Mouse (Mus musculus): ENCODE data around the gene Syce3.

Syce3 gene

DNA sequence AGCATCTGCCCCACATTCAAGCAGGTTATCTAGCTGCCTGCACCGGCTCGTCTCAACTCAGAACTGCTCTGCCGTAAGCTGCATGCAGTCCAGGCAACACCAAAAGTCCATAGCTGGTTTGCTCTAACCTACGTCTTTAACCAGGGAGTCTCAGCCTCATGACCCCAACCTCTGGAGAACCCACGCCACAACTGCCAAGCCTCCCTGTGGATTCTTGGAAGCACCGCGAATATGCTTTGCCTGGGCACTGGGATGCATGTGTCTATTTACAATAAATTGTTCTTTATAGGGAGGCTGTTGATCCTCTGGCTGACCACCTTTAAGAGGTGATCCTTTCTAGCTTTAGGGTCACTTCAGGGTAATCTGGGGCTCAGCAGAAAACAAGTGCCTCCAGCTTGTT lies 37.8 kb downstream of the Syce3 start:
- no peak for DNase-seq (ENCODE audit: low read depth)

GRCm38 (mm10) chr15:89372068-89372467 lies 38.2 kb downstream of the Syce3 start:
- DNase-seq (ENCODE audit: low read depth), result no peak

DNA sequence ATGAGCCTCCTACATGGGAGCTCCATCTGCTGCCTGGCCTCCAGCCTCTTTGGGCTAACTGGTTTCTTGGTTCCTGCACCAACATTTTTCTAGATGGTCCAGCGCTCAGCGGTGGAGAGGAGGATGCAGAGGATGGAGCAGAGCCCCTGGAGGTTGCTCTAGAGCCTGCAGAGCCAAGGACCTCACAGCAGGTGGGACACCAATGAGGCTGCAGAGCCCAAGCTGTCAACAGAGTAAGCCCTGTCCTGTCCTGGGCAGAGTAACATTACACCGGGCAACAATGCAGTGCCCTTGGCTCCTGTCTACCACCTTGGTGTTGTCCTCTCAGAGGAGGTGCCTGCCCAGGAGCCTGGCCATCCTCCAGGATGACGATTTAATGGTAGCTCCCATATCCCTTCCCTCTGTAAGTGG lies 45.2 kb downstream of the Syce3 start:
- DNase-seq (ENCODE audit: low read depth), result no peak

DNA sequence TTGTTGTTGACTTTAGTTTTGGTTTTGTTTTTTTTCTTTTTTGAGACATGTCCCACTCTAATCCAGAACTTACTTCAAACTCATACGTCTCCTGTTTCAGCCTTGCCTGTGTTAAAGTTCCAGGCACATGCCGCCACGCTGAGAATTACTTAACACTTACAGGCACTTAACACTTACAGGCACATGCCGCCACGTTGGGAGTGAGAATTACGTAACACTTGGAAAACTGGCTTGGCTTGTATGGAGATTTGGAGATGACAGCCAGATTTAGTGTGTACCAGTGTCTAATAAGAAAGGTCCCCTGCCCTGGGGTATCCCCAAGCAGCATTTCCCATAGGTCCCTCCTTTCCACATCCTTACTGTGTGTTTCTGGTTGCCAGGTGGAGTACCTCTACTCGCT lies 47.3 kb downstream of the Syce3 start:
- DNase-seq (ENCODE audit: low read depth), result no peak

DNA sequence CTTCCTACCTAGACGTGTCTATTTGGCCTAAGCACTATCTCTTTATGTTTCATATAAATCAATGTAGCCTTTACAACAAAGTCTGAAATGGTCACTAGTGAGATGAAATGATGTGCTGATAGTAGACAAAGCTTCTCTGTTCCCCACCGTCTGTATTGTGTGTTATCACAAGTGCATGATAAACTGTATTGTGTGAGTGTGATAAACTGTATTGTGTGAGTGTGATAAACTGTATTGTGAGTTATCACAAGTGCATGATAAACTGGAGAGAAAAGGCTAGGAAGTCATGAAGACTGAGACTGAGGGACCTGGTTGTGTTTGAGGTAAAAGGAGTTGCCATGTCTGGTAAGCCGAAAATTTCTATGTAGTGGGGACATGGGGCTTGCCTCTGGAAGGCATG lies 51.5 kb downstream of the Syce3 start:
- DNase-seq (ENCODE audit: low read depth), result no peak

- peak; percentile 83 for DNase-seq (ENCODE audit: low read depth)
These were observed 53.9 kb downstream of the Syce3 start for GRCm38 (mm10) chr15:89356372-89356771.

GRCm38 (mm10) chr15:89355241-89356187 lies 54.8 kb downstream of the Syce3 start, which contains the start of the genes Lmf2 and Ncaph2:
Gene Lmf2 (minus strand): TSS chr15:89355659.
Gene Ncaph2 (plus strand): TSS chr15:89355719.
- peak; percentile 94 for DNase-seq (ENCODE audit: low read depth)

DNA sequence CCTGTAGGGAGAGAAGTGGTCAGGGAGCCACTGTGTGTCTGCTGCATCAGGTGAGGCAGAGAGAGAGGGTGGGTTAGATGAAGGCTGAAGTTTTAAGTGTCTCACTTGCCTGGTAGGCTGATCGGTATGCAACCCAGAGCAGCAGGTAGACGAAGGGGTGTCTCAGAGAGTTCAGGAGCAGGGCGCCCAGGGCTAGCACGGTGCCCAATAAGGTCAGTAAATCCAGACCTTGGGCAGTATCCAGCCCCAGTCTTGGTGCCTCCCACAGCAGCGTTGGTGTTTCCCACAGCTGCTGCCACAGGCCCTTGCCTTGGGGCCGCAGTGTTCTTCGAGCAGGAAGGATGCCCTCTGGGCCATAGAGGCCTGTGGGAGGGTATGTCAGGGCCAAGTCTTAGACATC lies 55.8 kb downstream of the Syce3 start:
- no peak for DNase-seq (ENCODE audit: low read depth)

GRCm38 (mm10) chr15:89353837-89354236 lies 56.5 kb downstream of the Syce3 start:
- no peak for DNase-seq (ENCODE audit: low read depth)

DNA sequence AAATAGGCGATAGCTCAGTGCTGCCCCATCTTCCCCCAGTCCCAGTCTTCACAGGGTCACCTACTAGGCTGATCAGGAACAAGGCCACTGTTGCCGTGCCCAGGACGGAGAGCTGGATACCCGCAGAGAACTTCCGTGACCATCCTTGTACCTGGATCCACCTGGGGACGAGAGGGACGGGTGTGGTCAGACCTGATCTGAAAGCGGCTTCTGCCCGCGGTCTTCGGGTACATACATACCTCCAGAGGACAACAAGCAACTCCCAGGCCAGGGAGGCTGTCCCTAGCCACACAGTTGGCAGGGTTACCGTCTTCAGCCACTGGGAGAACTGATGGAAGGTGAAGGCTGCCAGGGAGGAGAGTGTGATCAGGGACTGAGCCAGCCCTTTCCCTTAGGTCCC lies 57.5 kb downstream of the Syce3 start:
- DNase-seq (ENCODE audit: low read depth), result no peak

DNA sequence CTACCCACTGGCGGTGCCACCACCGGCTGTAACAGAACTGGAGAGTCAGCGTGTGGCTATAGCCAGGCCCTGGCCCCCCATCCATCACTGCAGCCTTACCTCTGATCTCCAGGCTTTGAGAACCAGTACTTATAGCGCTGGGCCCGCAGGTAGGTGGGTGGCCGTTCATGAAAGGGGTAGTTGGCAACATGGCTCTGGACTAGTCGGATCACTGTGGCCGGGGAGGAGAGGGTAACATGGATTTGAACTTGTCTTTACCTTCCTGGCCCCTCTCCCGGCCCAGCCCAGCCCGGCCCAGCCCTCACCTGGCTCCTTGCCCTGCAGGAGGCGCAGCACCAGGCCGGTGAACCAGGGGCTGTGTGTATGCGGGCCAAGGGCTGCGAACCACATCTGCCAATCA lies 58.2 kb downstream of the Syce3 start:
- DNase-seq (ENCODE audit: low read depth), result no peak

- no peak for DNase-seq (ENCODE audit: low read depth)
These were observed 59.0 kb downstream of the Syce3 start for GRCm38 (mm10) chr15:89351302-89351701.

DNA sequence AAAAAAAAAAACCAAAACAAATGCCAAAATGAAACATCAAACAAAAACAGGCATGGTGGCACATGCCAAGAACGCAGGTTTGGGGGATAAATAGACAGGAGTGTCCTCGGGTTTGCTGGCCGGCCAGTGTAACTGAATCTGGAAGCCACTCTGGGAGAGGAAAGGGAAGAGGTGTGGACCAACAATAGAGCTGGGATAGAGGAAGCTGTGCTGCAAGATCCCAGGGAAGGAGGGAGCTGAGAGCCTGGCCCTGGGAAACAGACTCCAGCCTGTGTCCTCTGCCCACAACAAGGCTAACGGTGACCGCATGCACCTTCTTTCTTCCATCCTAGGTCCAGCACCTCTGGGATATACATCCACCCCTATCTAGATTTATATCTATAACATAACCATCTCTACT lies 59.9 kb downstream of the Syce3 start:
- DNase-seq (ENCODE audit: low read depth), result no peak

DNA sequence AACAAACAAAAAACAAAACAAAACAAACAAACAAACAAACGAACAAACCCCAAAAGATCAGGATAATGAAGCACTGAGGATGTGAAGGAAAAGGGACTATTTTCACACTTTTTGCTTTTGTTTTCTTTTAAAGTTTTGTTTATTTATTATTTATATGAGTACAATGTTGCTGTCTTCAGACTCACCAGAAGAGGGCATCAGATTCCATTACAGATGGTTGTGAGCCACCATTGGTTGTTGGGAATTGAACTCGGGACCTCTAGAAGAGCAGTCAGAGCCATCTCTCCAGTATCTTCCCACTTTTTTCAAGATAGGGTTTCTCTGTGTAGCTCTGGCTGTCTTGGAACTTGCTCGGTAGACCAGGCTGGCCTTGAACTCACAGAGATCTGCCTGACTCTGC lies 67.0 kb downstream of the Syce3 start:
- no peak for DNase-seq (ENCODE audit: low read depth)

DNA sequence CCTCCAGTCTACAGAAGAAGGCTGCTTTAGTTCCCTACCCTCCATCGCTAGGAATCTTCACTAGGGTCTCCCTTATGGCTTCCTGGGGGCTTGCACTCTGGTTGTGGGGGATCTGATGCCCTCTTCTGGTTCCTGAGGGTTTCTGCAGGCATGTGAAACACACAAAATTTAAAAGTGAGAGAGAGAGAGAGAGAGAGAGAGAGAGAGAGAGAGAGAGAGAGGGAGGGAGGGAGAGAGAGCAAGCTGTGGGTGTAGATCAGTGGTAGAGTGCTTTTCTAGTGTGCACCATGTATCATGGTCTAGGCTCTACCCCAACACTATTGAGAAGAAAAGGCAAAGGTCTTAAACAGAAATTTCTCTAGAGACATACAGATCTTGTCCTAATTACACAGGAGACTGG lies 68.6 kb downstream of the Syce3 start:
- DNase-seq (ENCODE audit: low read depth), result no peak

Measured in c-Kit-positive CD71-positive TER-119-negative erythroid progenitor cells, embryonic 14.5 days (primary cell).